8 mouse cellular contexts compared by ENCODE assay signal in genomic region chr2:25371764-25372643, GRCm38 (mm10). TPM values are rescaled to one million over a fixed set of nuclear protein-coding genes. Genes with fewer than 3 reads are reported as not detected.
DNase-seq lines count a peak whose midpoint lies in the region; ATAC-seq and TF ChIP-seq lines count a peak whose summit lies in the region.

Gene Sapcd2, plus strand, starts transcription at chr2:25372321.

- ATAC-seq in forebrain, embryonic 12.5 days (ENCODE audit: low FRiP score): peak; percentile 96
- peak; percentile 91 for ATAC-seq in heart, postnatal 0 days (ENCODE audit: insufficient read depth, low read depth)
- ATAC-seq in liver, embryonic 14.5 days (ENCODE audit: insufficient read depth): peak; percentile 84
- ATAC-seq in stomach, embryonic 15.5 days (ENCODE audit: insufficient read depth, low FRiP score, low read depth): peak; percentile 91

- no peak for TF ChIP-seq EP300 in heart, postnatal 0 days (IDR thresholded peaks at IDR 0.05; ENCODE audit: low read depth)
- no peak for TF ChIP-seq EP300 in liver, embryonic 14.5 days (IDR thresholded peaks at IDR 0.05; ENCODE audit: low read depth)

- peaks cover 16% of the 10 kb centered on the region for H3K27me3 ChIP-seq in forebrain, embryonic 12.5 days
- H3K27me3 ChIP-seq in heart, postnatal 0 days (ENCODE audit: control insufficient read depth, insufficient read depth, low read length): peaks cover 3% of the 10 kb centered on the region; the same call in 1 of the 2 replicates
- H3K27me3 ChIP-seq in liver, embryonic 14.5 days (ENCODE audit: control insufficient read depth, insufficient read depth, low read length): no peaks in the 10 kb centered on the region
- no peaks in the 10 kb centered on the region for H3K27me3 ChIP-seq in stomach, embryonic 15.5 days (replicated peaks)

- H3K4me3 ChIP-seq in forebrain, embryonic 12.5 days (replicated peaks): peak within 1 kb of the TSS; percentile 79
- H3K4me3 ChIP-seq in heart, postnatal 0 days (ENCODE audit: low read depth, low read length): peak within 1 kb of the TSS; percentile 74
- H3K4me3 ChIP-seq in liver, embryonic 14.5 days (ENCODE audit: insufficient read depth in 1 of 2, low read depth in 2 of 2, low read length in 2 of 2): peak within 1 kb of the TSS; percentile 75 to 94
- peak within 1 kb of the TSS; percentile 60 for H3K4me3 ChIP-seq in stomach, embryonic 15.5 days (replicated peaks)

- DNase-seq in ES-CJ7 (ENCODE audit: low read depth, low spot score): peak; percentile 89
- peak; percentile 90 for DNase-seq in c-Kit-positive CD71-positive TER-119-positive erythroid progenitor cells, embryonic 14.5 days (ENCODE audit: low spot score)
- DNase-seq in heart, postnatal 0 days (ENCODE audit: low spot score): peak; percentile 86
- DNase-seq in kidney, postnatal 36 days: peak; percentile 89 to 90
- DNase-seq in liver, embryonic 14.5 days (ENCODE audit: low read depth in 3 of 3, low spot score in 3 of 3): peak; percentile 84 to 86 (median 84)
- peak; percentile 88 for DNase-seq in neural tube, embryonic 10.5 days (ENCODE audit: extremely low spot score, low spot score)

- peak within 1 kb of the TSS; percentile 60 for H3K4me2 ChIP-seq in forebrain, embryonic 12.5 days
- peak within 1 kb of the TSS; percentile 99 for H3K4me2 ChIP-seq in heart, postnatal 0 days (ENCODE audit: low read depth, low read length)
- peak within 1 kb of the TSS; percentile 92 for H3K4me2 ChIP-seq in liver, embryonic 14.5 days (ENCODE audit: low read depth)
- H3K4me2 ChIP-seq in stomach, embryonic 15.5 days: peak within 1 kb of the TSS; percentile 92

- TF ChIP-seq CTCF in heart, postnatal 0 days (IDR thresholded peaks at IDR 0.05; ENCODE audit: low read depth): no peak
- TF ChIP-seq CTCF in liver, embryonic 14.5 days (IDR thresholded peaks at IDR 0.05; ENCODE audit: low read depth): 0 out of 2 replicates have a peak, but pooled peaks have one; percentile 2

- peak within 1 kb of the TSS; percentile 94 for H3K27ac ChIP-seq in forebrain, embryonic 12.5 days
- no peak within 1 kb of the TSS for H3K27ac ChIP-seq in heart, postnatal 0 days (ENCODE audit: low read depth)
- peak within 1 kb of the TSS; percentile 87 for H3K27ac ChIP-seq in liver, embryonic 14.5 days
- H3K27ac ChIP-seq in stomach, embryonic 15.5 days: peak within 1 kb of the TSS; percentile 82

- H3K36me3 ChIP-seq in forebrain, embryonic 12.5 days (replicated peaks): peaks cover 26% of the 10 kb centered on the region
- H3K36me3 ChIP-seq in heart, postnatal 0 days (replicated peaks; ENCODE audit: control insufficient read depth, insufficient read depth, low read length): peaks cover 17% of the 10 kb centered on the region; the same call in 1 of the 2 replicates
- H3K36me3 ChIP-seq in liver, embryonic 14.5 days (replicated peaks; ENCODE audit: control insufficient read depth, insufficient read depth, low read depth): peaks cover 14% of the 10 kb centered on the region
- H3K36me3 ChIP-seq in stomach, embryonic 15.5 days: no peaks in the 10 kb centered on the region; the same call in 1 of the 2 replicates

- H3K9ac ChIP-seq in forebrain, embryonic 12.5 days: peak within 1 kb of the TSS; percentile 83
- peak within 1 kb of the TSS; percentile 47; the same call in 1 of the 2 replicates for H3K9ac ChIP-seq in heart, postnatal 0 days (replicated peaks; ENCODE audit: low read depth, low read length)
- peak within 1 kb of the TSS; percentile 80 for H3K9ac ChIP-seq in liver, embryonic 14.5 days (replicated peaks)
- peak within 1 kb of the TSS; percentile 62 for H3K9ac ChIP-seq in stomach, embryonic 15.5 days

- H3K4me1 ChIP-seq in forebrain, embryonic 12.5 days: peaks cover 32% of the 10 kb centered on the region
- H3K4me1 ChIP-seq in heart, postnatal 0 days (ENCODE audit: control insufficient read depth, insufficient read depth): peaks cover 17% of the 10 kb centered on the region
- peaks cover 24 to 31% of the 10 kb centered on the region in 2 experiments for H3K4me1 ChIP-seq in liver, embryonic 14.5 days (replicated peaks; ENCODE audit: control insufficient read depth in 2 of 2, insufficient read depth in 2 of 2, low read length in 1 of 2)
- peaks cover 26% of the 10 kb centered on the region for H3K4me1 ChIP-seq in stomach, embryonic 15.5 days

- H3K9me3 ChIP-seq in forebrain, embryonic 12.5 days: no peaks in the 10 kb centered on the region
- no peaks in the 10 kb centered on the region for H3K9me3 ChIP-seq in heart, postnatal 0 days (replicated peaks; ENCODE audit: control insufficient read depth, low read length)
- H3K9me3 ChIP-seq in liver, embryonic 14.5 days (ENCODE audit: control insufficient read depth, low read length): no peaks in the 10 kb centered on the region
- H3K9me3 ChIP-seq in stomach, embryonic 15.5 days: no peaks in the 10 kb centered on the region

- under 1% methylated on average over 65 of the region's 65 CpGs for WGBS in forebrain, embryonic 12.5 days
- 2% methylated on average over 65 of the region's 65 CpGs for WGBS in heart, postnatal 0 days
- 2% methylated on average over 65 of the region's 65 CpGs for WGBS in liver, embryonic 14.5 days (ENCODE audit: insufficient replicate concordance)
- WGBS in stomach, embryonic 15.5 days: 1% methylated on average over 65 of the region's 65 CpGs

RNA-seq across cellular contexts. Expression of gene Sapcd2, which starts in this region (rescaled TPM):
- 60.8 and 67.8 TPM in 2 replicates for polyA plus RNA-seq in forebrain, embryonic 12.5 days (2016; fragmentation: Nextera tagmentation; extraction: Ambion mirVana)
- total RNA-seq in heart, postnatal 0 days (2014; rRNA removed; ENCODE audit: low replicate concordance): 14.0 and 26.1 TPM in 2 replicates
- polyA plus RNA-seq in heart, postnatal 0 days (2015; fragmentation: Nextera tagmentation; extraction: Ambion mirVana): 5.6 and 6.4 TPM in 2 replicates
- 20.1 and 21.5 TPM in 2 replicates for polyA plus RNA-seq in liver, embryonic 14.5 days (2012; rRNA removed)
- 17.9 and 20.5 TPM in 2 replicates for polyA plus RNA-seq in liver, embryonic 14.5 days (2014; fragmentation: Nextera tagmentation; extraction: Ambion mirVana)
- 37.6 and 41.7 TPM in 2 replicates for polyA plus RNA-seq in stomach, embryonic 15.5 days (2015; fragmentation: Nextera tagmentation; extraction: Ambion mirVana)
